Mouse (Mus musculus) heart, postnatal 0 days (tissue): Measurements from ENCODE around the gene Kat5.

Experiments
- CTCF ChIP-seq: IDR thresholded peaks from 2 replicates; pipeline ENCODE4 v1.5.1; 2016; ENCODE audit warnings: antibody characterized with exemption, control low read depth, low read depth
- EP300 ChIP-seq: IDR thresholded peaks from 2 replicates; pipeline ENCODE4 v1.6.1; 2016; ENCODE audit warnings: antibody characterized with exemption, low read depth

DNA sequence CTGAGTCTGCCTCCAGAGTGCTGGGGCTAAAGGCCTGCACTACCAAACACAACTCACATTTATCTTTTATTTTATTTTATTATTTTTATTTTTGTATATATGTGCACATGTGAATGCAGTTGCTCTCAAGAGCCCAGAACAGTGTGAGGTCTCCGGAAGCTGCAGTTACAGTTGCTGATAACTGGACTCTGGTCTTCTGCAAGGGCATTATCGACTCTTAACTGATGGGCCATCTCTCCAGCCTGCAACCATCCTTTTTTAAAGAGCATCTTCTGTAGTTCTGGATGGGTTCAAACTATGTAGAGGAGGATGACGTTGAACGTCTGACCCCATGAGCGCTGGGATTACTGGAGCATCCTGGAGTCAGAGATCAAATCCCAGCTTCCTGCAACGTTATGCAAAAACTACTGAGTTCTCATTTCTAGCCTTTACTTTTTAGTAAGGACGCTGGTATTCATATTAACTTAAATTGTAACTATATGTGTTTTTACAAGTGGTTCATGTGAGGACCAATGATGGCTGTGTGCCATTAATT, 26.1 kb upstream of the Kat5 start:
- no peak for TF ChIP-seq CTCF
- TF ChIP-seq EP300: no peak
